Mouse (Mus musculus): ENCODE measurements around the gene Maml3.
A peak's percentile ranks its signal among the peaks of the same experiment; 100 is the strongest.

DNA sequence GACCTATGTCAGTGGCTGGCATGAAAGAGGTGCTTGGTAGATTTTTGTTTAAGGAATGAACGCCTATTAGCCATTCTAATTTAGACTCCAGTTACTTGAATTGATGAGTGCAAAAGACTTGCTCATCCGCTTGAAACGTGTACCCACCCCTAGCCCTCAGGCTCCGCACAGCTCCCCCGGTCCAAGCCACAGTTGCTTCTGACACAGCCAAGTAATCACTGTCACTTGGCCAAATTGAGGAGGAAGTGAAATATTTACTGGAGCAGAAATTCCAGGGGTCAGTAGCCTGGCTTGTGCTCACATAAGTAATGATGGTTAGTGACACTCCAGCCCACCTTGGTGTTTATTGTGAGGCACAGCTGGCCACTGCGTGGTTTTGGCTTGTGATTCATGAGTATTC, 308.0 kb downstream of the Maml3 start:
- 0 out of 2 replicates have a peak, but pooled peaks have one; percentile 0 for TF ChIP-seq CTCF (IDR thresholded peaks at IDR 0.05; ENCODE audit: low read depth)
- TF ChIP-seq EP300 (IDR thresholded peaks at IDR 0.05; ENCODE audit: low read depth), result no peak
